Mouse (Mus musculus) large intestine, adult 2 months (tissue): ENCODE data around the gene Sox6. TPM values are rescaled to one million over a fixed set of nuclear protein-coding genes. Genes with fewer than 3 reads are reported as not detected.
A peak's percentile ranks its signal among the peaks of the same experiment; 100 is the strongest.

Experiments used
- DNase-seq: peaks from one replicate; pipeline ENCODE4 v3.0.0-alpha.2; 2012; ENCODE audit warnings: low read depth, low spot score
- WGBS: fragments of 180-500 bp; shearing (Covaris S2); methylation state at CpG from one replicate; pipeline ENCODE4 v1.1.7; 2018; 5-methylcytosine and 5-hydroxymethylcytosine counted together
- polyA plus RNA-seq: library from polyadenylated mRNA; depleted of rRNA; stranded (reverse); fragments of >200 nt; gene quantifications from 2 replicates; pipeline ENCODE4 v1.2.3, GENCODE M21; 2012

Sox6 gene
- polyA plus RNA-seq, 1 experiment, result 7.5 TPM

DNA sequence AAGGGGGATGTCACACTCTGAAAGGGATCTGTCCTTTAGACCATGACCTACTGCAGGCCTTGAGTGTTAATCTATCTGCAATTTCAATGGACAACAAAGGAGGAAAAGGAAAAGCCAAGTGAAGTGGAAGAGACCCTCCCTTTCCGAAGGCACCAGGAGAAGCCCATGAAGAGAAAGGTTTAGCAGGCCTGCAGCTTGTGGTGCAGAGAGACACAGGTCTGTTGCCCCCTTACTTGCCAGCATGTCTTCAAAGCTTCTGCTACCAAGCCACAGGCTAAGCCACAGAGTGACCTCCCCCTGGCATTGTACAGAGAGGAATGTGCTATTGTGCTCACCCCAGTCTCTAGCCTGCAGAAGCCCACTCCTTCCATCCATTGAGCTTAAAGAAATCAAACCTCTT lies 135.2 kb downstream of the Sox6 start:
- no peak for DNase-seq
- 94% methylated on average over 1 of the region's 1 CpGs for WGBS

DNA sequence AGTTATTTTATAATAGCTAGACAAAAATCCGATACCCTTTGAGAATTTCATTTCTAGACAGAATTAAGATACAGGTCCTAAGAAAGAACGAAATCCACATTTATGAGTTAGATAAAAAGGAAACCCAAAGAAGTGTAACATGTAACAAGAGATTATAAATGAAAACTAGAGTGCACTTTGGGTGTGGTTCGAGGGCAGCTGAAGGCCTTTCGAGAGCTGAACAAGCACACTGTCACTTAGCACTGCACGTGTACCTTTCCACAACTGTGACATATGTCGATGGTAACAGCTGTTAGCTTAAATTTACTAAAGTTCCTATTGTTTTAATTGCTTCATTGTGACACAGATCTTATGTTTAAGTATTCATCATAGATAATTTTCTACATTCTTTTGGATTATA lies 142.8 kb downstream of the Sox6 start:
- DNase-seq, result no peak
- WGBS, result 27% methylated on average over 6 of the region's 6 CpGs

DNA sequence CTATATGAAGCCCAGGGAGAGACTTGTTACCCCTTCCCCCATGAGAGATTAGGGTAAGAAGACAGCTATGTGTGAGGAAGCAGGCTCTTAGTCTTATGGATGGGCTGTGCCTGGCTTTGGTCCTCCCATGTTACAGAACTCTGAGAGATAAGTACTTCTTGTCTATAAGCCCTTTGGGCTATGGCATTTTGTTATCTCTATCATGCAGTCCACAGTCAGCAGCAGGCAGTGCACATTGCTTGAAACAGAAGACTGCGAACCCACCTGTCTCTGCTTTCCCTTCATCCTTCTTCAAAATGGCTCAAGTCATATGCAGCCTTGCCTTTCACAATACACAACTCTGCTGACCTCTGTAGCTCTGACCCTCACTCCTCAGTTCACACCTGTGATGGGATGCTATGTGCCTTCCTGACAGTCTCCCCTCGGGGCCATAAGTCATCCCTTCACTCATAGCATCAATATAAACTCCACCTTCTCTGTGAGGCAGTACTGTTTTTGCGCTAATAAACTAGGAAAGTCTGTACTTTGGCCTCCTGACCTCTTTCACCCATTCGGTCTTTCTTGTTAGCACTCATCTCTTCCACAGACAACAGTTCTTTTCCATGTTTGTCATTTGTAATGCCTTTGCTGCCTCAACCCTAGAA lies 143.4 kb downstream of the Sox6 start:
- WGBS, result 41% methylated on average over 4 of the region's 4 CpGs
- DNase-seq, result no peak

DNA sequence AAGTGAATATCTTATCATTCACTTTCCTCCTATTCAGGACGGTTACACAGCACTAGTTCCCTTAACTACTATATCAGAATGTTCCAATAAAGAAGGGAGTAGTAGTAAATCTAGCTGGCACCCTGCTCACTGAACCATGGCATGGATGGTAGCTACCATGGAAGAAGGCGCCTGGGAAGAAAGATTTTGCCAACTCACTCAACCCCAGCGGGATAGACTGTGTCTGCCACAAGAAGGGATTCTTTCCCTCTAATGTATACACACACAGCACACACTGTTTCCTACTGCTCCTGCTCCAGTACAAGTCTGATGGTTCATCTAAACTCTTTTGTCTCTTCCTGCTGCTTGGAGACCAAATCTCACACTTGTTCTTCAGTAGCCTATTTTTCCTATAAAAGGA lies 147.1 kb downstream of the Sox6 start:
- no peak for DNase-seq
- WGBS, result 91% methylated on average over 3 of the region's 3 CpGs

DNA sequence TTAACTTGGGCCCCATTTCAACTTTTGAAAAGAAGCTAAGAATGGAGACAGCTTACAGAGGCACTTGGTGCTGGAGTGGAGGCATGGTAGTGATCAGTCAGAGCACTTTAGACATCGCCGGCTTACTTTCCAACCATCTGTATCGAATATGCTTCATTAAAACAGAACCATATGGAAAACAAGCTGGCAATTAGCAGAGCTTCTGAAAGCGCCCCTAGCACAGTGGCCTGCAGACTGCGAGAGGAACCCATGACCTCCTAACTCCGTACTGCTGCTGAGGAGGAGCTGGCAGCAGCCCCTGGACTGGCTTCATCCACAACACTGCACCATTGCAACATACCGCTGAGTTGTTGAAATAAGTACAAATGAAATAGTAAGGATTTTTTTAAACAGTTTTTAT lies 148.7 kb downstream of the Sox6 start:
- 91% methylated on average over 7 of the region's 7 CpGs for WGBS
- no peak for DNase-seq

DNA sequence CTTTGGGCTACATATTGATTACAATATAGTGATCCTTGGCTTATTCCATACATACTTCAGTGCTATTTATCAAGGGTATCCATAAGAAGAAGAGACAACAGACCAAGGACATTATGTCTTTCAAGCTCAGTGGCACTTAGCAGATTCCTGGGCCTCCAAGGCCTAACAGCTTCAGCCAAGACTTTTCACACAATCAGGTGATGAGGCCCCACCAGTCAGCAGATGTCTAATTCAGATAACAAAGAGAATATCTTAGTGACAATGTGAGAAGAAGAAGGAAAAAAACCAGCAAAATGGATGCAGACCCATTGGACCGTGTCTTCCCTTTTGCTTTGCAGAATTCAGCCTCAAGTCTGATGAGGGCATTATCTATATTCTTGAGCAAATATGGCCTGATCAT lies 150.0 kb downstream of the Sox6 start:
- WGBS, result 95% methylated on average over 1 of the region's 1 CpGs
- no peak for DNase-seq

DNA sequence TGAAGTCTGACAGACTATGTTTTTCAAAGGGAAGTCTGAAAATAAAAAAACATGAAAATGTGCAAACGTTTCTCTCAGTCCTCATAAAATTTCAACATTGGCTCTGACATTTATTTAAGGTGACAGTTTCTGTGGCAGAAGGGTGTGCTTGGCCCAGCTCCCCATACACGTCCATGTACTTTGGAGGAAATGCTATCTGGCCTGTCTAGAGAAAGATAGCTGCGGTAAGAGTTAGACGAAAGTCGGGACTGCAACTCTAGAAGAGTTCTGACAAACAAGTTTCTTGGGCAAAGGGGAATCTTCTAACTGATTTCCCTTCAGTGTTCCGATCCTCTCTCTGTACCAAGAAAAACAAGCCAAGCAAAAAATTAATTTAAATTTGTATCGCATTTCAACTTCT lies 150.5 kb downstream of the Sox6 start:
- DNase-seq, result no peak
- 81% methylated on average over 7 of the region's 7 CpGs for WGBS

DNA sequence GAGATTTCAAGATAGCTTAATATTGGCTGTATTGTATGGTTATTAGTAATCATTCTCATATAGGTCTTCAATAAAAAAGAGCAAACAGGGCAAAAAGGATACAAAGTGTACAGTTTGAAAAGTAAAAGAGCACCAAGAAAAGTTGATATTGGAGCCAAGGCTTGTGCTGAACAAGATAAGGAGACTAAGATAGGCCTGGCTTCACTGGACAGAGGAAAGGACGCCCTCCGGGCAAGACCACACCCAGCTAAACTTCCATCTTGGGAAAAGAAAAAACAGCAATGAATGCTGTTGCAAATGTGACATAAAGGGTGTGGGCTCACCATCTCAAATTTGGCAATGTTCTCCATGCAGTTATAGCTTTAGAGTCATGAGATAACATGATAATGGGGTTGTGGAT lies 165.7 kb downstream of the Sox6 start:
- WGBS, result 85% methylated on average over 2 of the region's 2 CpGs
- no peak for DNase-seq

DNA sequence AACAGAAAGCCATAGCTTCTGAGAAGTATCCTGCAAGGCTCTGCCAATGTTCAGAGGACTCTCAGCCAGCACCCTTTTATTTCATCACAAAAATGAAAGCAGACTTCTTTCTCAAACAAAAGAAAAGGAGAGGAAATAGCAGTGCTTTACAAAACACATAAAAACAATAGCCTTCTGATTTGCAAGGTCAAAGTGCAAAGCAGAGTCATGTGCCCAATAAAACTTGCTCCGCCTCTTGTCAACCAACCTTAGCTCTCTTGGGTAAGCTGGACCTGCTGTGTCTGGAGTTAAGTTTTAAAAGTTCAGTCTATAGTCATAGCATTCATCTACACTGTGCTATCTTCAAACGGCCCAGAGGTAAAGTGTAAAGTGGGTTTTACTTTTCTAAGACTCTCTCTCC lies 170.1 kb downstream of the Sox6 start:
- DNase-seq, result peak; percentile 76
- WGBS, result 29% methylated on average over 2 of the region's 2 CpGs

DNA sequence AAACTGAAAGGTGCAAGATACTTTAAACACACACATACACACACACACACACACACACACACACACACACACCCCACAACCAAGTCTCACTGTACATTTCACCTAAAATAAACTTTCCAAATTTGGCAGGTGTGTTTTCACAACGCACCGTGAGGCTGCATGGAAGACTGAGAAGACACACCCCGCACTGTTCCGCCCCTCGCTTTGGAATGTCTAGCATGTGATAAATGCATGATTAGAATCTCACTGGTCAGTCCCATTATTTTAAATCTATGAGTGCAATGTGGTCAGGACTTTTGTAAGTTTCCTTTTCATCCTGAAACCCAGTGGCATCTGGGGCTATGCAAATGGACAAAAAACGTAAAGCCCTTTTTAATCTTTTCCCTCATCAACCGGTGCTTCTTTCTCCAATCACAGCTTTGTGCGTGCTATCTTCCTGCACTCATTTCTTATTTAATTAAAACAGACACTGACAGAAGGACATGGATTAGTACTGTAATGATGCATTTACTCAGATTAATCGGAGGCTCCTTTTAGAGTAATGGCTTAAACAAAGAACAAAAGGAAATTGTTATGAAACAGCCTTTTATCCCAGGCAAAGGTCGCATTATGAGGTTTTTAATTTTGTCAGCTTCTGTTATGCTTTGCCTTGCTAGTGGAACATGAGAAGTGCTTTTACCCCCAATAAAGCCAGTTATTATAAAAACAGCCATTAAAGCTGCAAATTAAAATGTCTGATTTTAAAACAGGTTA lies 170.9 kb downstream of the Sox6 start:
- WGBS, result 29% methylated on average over 10 of the region's 10 CpGs

DNA sequence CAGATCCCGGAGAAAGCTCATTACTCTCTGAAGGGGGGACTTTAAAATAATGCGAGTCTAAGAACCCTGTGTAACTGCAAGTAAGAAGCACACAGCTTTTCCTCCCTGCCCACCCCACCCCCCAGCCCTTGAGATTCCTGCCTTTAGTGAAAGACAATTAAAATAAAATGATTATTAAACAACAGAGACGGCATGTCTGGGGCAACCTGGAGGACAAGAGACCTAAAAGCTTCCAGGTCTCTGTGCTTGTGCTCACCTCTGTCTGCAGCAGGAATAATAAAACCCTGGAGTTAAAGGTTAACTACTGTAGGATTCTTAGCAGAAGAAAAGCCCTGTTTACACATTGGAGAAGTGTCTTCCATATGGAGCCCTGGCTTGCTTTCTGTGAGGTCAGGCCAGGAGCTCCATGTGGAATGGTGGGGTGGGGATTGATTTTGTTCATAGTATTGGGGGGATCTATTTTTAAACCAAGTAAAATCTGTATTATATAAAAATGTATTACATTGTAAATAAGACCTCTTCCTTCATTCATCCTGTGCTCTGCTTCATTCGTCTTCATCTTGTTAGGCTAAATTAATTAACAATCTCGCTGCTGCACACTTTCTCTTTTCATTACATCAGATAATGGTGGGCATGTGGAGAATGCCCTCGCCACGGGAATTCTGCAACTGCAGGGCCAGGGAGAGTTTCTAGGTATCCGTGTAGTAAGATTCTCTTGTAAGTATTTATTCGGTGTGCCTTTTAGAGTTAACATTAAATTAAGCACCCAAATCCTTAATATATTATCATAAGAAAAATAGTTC lies 171.7 kb downstream of the Sox6 start:
- 25% methylated on average over 9 of the region's 9 CpGs for WGBS
- DNase-seq, result no peak

More for the DNA sequence above, 170.9 kb downstream of the Sox6 start:
- DNase-seq, result no peak

DNA sequence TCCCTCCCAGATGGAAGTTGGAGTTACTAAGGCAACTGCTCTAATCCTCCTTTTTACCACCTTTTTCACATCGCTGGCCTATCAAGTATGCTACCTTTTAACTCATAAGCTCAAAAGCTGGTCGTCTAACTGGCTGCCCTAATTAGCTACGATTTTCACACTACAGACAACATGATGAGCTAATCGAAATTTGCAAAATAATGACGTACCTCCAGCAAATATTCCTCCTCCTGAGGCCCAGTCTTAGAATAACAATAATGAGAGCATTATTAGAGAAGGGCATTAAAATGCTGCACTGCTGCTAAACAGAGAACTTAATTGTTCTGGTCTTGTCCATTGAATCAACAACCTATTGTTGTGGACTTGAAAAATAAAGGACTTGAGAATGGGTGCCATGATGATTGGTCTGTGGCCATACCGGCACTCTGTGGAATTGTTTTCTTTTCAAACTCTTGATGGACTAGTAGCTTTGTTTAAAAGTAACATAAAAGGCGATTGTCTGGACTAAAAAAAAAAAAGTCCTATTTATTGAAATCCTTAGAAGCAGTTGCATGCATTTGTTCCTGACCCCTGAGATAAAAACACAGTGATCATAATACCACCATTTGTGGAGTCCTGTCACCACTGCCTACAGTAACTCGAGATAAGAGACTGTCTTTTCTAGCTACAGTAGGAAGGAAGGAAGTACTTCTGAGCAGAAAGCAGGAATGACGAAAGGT lies 172.5 kb downstream of the Sox6 start:
- no peak for DNase-seq
- WGBS, result 43% methylated on average over 9 of the region's 9 CpGs

DNA sequence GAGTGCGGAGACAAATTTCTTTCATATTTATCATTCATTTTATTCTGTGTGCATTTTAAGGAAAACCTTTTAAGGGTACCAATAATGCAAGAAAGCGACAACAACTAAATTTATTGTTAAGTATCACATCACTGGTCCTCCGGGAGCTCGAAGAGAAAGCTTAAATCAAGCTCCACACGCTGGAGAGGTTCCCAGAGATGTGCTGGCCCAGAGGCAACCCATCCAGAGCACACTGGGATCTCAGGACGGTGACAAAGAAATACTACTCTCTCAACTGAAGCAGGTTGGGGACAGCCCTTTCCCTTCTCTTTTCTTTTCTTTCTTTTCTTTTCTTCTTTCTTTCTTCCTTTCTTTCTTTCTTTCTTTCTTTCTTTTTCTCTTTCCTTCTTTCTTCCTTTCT lies 173.4 kb downstream of the Sox6 start:
- DNase-seq, result no peak
- WGBS, result 81% methylated on average over 6 of the region's 6 CpGs

DNA sequence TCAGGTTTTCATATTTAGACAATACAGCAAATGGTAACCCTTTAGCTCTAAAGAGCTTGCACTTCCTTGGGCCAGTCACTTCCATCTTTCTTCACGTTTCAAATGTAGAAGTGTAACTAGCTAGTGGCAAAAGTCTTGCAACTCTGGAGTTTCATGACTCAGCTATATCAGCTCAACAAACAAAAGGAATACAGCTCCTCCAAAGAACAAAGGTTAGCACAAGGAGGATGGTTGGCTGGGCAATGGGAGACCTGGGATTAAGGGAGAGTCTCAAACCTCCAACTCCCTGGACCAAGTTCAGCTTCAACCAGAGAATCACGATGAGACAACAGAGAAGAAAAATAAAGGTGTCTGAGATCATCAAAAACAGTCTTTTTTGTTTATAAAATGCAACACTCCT lies 174.2 kb downstream of the Sox6 start:
- 16% methylated on average over 2 of the region's 2 CpGs for WGBS
- peak; percentile 57 for DNase-seq

DNA sequence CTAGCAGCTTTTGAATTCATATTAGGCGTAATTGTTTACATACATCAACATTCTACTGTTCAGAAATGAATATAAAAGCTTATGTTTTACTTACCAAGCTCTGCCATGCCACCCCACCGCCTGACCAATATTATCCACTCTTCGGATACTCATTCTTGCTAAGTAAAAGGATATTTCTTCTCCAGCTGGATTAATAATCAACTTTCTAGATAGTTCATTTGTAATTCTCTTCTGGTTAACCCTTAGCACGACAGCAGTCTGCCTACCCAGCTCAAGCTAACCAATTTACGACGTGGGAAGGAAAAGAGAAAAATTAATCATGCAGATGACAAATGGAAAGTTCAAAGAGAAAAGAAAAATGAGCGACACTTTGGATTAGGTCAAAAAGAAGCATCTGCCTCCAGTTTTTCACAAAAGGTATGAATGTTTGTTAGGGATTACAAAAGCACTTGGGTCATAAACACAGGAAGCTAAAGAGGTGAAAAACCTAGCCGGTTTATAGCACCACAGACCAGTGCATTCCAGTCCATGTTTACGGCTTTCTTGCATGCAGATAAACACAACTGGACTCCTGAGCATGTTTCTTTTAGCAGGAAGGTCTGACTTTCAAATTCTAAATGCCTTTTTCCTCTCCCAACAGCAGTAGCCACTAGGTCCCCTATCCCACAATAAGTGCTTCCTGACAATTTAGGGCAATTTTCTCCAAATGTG lies 178.8 kb downstream of the Sox6 start:
- no peak for DNase-seq
- 21% methylated on average over 9 of the region's 9 CpGs for WGBS

DNA sequence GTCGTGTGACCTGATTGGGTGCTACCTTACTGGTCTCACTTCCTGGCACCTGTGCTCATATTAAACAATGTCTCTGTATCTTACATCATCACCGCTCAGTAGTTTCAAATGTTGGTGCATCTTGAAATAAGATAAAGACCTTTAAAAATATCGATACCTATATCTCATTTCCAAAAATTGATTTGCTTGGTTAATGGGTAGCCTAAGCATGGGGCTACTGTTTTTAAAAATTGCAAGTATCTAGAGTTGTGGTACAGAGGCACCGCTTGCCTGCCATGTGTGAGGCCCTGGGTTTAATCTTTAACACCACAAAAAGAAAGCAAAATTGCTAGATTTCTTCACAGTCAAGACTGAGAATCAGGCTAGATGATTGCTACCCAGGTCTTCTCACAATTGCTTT lies 187.5 kb downstream of the Sox6 start:
- WGBS, result 85% methylated on average over 4 of the region's 4 CpGs

DNA sequence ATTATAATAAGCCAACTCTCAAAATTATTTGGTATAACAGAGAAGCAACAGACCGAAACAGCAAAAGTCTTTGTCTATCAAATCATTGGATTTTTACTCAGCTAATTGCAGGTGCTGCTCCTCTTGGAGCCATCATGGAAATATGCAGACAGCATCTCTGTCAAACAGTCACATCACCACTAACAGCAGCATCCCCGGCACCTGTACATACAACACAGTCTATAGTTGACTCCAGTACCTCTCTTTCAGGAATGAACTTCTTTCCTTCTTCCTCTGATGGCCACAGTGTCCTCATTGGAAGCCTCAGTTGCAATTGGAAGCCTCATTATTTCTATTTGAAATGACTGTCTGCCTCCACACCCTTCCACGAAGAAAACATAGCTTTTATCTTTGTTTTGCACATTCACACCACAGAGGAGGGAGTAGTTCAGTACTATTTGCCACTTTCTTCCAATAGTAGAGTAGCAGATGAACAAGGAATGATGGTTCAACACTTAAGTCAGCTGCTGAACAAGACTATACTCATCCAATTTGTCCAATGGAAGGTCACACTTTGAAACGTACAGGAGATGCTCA lies 192.7 kb downstream of the Sox6 start:
- 79% methylated on average over 4 of the region's 4 CpGs for WGBS

More for the DNA sequence above, 187.5 kb downstream of the Sox6 start:
- no peak for DNase-seq

DNA sequence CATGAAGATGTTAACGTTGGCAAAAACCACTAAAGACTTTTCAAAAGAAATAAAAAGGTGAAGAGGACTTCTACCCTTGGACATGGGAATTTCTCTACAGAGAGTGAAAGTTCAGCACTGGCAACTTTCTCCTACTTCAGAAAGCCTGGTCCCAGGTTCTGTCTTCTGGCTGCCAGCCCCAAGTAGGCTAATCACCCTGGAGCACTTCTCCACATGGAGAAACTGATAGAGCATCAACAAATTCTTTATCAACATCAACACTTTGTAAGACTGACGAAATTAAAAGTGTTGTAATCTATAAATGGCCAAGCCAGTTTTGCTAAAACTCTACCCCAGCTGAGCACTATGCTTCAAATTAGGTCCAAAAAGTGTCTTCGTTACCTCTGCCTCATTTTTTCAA lies 193.7 kb downstream of the Sox6 start:
- no peak for DNase-seq
- 87% methylated on average over 3 of the region's 3 CpGs for WGBS

More for the DNA sequence above, 192.7 kb downstream of the Sox6 start:
- no peak for DNase-seq

DNA sequence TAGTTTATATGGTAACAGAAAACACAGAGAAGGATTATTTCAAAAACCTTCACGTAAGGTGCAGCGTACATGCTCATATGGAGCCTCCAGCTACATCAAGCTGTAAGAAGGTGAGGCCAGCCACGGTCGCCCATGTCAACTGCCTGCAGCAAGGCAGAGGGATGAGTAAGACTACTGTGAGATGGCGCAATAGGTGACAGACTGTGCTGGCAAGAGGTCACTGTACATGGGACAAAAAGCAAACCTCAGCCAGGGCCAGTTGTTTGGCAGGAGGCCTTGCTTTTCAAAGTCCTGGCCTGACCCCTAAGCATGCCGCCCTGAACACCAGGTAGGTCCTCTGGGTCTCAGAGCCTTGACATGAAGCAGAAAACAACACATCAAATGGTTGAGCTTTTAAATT lies 194.2 kb downstream of the Sox6 start:
- DNase-seq, result no peak
- 85% methylated on average over 6 of the region's 6 CpGs for WGBS
